Mouse (Mus musculus) megakaryocyte, embryonic 14.5 days (primary cell): ENCODE measurements around the gene Lrrc10.

Source experiments
- FLI1 ChIP-seq: IDR thresholded peaks from 2 replicates; pipeline ENCODE4 v1.6.1; 2012; ENCODE audit warnings: low read length, inconsistent platforms, mixed read lengths
- GATA1 ChIP-seq: IDR thresholded peaks from 3 replicates; pipeline ENCODE4 v1.6.1; 2012; ENCODE audit warnings: mixed read lengths, low read length, inconsistent platforms, borderline replicate concordance

DNA sequence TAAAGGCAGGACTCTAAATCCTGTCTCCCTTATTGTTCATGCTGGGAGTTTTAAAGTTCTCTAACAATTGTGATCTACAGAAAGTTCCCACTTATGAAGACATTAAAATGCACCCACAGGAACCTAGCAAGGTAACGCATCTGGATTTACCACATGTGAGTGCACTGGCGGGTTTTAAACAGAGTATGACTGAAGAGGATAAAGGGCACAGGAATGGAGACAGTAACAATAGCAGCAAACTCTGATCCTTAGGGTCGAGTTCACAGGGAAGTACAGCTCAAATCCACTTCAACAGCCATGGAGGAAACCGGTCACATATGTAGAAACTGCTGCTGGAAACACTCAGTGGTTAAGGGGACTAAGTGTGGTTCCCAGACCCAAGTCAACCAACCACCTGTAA lies 4.1 kb downstream of the Lrrc10 start:
- TF ChIP-seq FLI1 (no peak), GATA1 (no peak)
